Mouse (Mus musculus) spleen, adult 12 weeks (tissue): ENCODE results near the gene Col4a1.

Experiments used
- DNase-seq: peaks from one replicate; pipeline ENCODE4 v3.0.0; 2022; ENCODE audit warnings: low spot score

The Col4a1 gene

DNA sequence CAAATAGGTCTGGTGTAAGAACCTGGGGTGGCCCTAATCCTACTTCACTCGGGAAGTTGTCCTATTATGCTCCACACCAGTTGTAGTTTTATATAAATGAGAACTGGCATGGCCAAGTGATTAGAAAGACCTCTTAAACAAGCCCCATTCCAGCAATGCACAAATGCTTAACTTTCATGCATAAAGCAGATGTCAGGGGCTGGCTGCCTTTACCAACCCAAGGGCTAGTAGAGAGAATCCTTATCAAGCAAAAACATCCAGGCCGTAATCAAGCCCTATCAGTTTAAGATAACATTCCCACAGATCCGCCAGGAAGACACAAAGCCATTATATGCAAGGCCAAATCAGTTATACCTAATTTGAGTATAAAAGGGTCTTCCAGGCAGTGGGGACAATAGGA lies 46.7 kb downstream of the Col4a1 start:
- no peak for DNase-seq

DNA sequence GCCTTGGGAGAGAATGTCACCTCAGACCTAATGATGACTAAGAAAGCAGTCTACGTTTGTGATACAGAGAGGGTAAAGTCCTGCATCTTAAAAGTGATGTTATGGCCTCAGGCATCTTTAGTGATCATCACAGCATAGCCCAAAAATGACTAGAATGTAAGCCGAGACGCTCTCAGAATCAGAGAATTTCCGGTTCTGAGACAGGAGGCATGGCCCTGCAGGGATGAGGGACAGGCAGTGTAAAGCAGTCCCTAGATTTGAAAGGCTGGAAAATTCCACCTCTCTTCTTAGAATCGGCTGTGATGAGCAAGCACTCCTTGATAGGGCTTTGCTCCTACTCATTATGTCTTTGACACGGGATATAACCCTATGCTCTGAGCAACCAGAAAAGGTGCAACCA lies 48.8 kb downstream of the Col4a1 start:
- DNase-seq = no peak

DNA sequence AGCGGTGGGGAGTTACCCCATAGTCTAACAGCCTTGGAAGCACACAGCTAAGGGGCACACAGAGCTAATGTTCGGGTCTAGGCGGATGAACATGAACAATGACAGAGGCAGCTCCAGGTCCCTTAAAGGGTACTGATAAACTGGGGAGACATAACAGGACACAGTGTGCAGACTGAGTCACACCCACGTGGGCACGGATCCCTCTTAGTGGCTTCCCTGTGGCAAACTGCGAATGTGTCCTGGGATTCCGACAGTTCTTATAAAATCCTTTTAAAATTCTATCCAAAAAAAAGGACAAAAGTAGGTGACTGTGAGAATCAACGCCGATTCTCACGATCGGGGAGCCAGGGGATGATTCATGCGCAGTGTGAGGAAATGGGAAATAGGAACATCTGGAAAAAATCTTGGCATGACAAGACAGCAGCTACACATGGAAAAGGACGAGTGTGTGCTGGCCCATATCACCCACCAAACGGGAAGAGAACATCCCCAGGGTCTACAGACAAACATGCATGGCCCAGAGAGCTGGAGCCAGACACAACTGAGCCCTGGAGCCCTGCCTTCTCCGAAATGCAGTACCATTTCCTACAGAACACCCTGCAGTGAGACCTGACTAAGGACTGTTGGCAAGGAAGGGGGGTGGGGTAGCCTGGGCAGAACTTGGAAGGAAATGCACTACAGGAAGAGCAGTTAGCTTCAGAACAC lies 50.4 kb downstream of the Col4a1 start:
- no peak for DNase-seq

DNA sequence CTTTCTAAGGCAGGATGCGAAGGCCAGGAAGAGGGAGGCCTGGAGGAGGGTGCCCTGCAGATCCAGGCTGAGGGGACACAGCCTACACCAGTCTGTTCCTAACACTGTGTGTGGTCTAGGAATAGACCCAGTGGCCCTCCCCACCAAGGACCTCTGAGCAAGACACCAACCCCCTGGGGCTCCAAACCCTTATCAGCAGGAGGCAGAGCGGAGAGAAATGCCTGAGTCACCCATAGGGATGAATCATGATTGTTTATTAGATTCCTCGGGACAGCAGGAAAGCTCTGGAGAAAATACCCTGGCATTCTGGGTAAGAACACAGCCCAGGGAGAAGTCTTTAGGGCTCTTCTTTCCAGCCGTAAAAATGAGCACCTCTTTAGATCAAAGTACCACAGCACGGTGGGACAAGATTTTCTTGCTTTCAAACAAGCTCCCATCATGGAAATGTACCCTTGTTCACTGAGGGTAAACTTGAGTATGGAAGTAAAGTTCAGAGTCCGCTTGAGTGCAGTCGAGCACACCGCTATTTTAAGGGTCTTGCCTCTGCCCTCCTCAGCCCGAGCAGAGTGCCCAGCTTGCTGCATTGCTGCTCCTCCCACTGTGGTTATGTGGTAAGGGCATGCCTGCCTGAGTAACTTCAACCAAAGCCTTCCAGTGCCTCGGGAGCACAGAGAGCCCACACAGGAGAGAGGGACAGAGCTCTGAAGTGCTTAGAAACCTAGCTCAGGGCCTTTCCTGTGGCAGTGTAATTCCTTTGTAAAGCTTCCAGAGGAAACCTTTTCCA lies 52.6 kb downstream of the Col4a1 start:
- DNase-seq = no peak

DNA sequence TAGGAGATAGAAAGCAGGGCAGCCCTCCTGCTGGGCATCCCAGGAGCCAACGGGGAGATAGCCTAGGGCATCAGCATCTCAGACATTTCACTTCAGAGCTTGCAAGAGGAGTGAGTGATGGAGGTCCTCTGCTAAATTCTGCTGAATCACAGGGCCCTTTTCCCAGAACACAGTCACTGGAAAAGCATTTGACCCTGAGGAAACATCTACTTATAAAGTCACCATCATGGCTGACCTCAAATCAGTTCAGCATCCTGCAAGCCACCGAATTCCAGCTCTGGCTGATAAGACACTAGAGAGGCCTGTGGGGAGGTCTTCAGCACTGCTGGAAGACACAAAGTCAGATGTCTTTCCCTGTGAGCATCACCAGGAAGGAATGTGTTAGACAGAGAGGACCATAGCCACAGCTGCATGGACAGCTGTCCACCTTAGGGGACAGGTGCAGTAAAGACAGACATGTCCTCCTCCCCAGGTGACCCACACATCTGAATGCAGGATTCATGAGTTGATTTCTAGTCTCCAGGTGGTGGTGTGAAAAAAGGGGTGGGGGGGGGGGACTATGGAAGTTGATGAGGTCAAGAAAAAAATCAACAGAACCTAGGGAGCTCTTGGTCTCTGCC lies 54.0 kb downstream of the Col4a1 start:
- DNase-seq = no peak

DNA sequence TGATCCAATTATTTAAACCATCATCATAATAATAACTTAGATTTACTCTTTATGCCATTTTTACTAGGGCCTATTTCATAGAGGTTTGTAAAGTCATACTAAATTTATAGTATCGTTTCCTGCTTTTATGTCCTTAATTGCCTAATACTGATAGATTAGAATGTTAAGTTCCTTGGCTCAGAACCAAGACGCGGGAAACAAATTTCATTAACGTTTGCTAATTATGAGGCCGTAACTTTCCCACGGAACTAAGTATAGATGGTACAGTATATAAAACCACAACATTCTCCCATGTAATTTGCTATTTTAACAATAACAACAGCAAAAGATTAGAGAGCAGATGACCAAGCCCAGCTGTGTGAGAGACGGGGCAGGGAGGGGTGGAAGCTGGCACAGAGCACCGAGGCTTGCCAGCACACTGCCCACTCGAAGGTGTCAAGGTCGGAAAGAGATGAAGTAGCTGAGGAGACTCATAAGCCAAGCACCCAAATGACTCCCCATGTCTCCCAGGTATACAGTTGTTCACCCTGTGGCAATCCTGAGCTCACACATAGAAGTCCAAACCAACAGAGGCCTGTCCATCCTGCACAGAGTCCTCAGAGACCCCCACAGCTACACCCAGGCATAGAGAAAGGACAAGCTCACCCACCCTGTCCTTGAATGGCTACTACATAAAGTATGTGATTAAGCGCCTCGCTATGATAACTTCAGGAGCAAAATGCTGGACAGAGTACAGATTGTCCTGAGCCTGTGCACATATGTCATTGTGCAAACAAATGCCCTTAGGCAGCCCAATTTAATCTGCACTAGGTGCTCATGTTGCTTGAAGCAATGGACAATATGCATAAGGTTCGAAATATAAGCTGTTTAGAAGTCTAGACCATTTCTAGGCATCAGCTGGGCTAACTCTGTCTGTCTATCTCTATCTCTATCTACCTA lies 55.3 kb downstream of the Col4a1 start:
- no peak for DNase-seq

DNA sequence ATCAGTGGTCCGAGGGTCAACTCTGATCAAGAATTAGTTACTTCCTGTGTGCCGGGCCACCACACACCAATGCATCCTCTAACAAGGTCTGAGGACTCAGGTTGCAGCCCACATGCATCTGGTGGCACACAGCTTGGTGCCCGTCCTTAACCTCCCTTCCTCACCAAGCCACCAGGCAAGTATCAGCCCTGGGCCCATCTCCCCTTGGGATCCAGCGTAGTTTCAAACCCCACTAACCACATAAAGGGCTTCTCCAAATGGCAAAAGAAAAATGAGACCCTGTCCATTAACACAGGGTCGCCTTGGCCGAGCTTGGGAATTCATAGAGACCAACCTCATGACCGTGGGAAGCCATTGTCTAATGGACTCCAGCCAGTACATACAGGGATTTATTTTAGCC lies 56.2 kb downstream of the Col4a1 start:
- no peak for DNase-seq

DNA sequence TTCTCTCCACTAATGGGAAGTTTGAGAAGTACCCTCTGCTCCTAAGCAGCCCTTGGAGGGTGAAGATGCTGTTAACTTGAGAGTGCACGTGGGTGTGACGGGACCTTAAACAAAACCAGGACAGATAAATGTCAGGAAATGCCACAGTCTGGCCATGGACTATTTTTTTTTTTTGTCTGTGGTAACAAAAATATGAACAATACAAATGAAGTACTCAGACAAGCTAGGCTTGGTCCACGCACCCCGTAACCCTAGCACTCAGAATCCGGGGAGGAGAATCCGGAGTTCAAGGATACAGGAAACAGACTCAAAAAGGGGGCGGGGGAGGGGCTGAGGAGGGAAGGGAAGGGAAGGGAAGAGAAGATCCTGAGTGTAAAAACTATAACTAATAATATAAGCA lies 56.9 kb downstream of the Col4a1 start:
- DNase-seq = no peak

DNA sequence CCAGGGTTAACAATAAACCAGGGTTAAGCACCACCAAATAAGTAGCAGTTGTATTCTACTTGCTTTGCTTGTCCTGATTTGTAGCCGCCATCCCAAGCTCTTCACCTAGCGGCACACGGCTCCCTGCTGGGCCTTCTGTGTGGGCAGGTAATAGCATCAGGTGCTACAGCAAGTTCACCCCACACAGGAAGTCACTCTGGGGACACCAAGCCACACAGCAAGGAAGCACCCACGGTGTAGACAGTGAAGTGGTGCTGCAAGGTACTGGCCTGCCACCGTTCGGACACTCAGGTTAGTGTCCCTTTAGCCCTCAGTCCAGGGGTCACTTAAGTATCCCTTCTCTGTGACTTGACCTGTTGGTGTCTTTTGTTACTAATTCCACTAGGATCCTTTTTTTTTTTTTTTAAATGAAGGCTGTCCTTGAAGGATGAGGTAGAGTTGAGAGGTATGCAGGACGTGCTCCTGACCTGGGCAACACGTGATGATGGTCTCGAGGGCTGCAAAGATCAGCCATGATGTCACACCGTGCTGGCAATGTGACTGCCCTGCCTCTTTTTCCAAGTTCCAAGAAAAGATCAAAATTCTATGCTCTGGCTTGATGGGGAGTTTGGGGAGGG lies 57.6 kb downstream of the Col4a1 start:
- no peak for DNase-seq

DNA sequence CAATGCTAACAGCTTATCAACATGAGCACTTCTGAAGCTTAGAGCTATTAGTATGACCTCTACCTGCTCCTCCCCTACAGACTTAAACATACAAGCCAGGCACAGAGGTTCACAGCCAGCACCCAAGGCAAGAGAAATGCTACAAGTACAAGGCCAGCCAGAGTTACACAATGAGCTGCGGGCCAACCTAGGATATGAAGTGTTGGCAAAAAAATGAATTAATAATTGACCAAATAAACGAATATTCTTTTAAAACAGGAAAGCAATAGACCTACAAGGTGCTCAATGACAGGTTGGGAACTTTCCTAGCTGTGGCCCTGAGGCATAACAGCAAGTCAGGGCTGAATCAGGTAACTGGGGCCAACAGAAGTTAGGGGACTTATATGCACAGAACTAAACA lies 58.1 kb downstream of the Col4a1 start:
- DNase-seq = no peak

DNA sequence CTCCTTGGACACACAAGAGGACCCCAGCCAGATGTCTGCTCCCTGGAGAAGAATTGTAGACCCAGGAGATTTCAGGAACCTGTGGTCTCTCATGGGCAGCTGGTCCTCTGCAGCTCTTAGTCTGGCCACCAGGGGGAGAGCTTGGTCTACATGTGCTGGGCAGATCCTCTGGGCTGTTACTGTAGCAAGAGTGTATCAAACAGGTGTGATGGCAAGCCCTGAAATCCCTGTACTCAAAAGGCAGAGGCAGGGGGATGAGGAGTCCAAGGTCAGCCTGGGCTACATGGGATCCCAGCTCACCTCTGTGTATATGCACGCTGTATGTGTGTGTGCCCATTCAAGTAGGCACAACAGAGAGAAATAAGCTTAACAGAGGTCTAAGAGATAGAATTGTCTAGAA lies 59.1 kb downstream of the Col4a1 start:
- peak; percentile 15 for DNase-seq

DNA sequence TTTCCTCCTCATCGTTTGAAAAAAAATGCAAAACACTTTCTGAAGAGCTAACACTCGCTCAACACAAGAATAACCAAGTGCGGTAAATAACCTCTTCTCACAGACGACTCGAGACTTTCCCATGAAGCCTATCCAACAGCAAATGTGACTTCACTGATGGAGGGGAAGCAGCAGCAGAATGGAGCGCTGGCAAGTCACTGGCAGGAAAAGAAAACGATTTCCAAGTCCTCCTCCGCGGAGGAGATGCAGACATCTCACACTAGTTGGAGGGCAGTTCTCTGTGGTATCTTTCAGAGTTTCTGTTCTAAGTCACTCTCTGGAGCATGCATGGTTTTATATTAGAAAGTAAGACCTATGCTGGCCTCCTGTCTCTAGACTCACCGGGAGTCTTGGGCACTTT lies 59.6 kb downstream of the Col4a1 start:
- no peak for DNase-seq

DNA sequence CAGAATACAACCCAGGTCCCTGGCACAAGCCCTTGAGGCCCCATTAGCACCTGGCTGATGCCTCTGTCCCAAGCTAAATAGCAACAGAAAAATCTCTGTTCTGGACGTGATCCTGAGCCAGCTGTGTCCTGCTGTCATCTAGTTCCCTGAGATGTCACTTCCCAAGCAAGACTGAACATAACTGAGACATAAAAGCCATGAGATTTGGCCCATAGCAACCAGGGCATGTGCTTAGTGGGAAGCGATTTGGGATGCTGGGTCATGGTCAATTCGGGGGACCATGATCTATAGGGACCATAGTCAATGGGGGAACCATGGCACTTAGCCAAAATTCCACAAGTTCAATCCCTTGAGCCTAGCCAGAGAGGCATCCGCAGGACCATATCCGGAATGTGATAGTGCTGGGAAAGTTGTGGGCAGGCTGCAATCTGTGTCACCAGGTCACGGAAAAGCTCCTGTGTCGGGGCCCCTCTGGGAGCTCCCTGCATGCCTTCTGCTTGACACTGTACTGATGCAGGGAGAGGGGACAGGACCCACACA lies 60.3 kb downstream of the Col4a1 start:
- no peak for DNase-seq

DNA sequence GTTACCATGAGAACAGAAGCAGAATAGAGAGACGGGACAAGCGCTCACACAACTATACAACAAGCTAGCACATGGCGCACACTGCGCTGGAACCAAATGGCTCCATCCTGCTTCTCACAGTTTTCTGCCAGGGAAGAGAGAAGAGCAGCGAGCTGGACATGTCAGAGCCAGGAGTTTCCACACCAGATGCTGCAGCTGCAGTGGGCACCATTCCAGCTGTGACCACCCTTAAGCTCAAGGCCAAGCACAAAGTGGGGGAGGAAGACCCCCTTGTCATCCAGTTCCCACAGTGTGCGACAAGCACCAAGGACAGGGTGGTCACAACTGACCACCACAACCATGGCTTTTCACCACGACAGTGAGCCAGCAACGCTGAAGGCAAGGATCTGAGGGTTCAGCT lies 62.5 kb downstream of the Col4a1 start:
- no peak for DNase-seq

DNA sequence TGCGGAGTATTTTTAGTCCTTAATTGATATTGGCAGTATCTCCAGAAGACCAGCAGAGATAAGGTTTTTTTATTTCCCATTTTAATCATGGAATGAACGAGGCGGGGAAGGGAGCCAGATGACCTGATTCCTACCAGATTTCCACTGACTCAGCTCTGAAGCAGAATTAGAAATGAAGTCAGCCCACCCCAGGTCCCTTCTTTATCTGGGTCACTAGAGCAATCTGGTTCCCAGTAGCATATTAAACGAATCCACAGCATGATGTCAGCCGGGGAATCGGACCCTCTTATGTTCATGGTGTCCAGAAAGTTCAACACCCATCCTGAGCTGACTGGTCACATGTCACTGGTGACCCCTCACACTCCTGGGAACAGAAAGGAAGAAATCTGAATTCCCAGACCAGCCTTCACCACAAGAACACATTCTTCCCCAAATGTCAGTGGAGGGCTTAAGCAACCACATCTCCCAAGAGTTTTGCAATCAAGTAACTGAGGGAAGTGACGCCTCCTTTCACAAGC lies 63.0 kb downstream of the Col4a1 start:
- no peak for DNase-seq

DNA sequence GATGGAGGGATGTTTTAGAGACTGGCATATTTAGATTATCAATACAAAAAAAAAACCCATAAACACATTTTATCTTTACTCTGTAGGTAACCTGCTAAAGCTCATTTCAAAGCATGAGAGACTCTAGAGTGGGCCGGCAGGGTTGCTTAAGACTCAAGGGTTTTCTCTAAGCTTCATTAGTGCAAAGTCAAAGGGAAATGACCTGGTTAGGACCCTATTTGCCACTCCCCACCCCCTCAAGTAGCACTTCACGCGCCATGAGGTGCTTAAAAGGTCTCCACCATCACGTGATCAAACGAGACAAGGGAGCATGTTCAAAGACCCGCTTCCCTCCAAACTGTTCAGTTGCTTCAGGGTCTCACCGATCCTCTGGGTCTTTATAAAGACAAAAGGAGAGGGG lies 63.9 kb downstream of the Col4a1 start:
- no peak for DNase-seq

DNA sequence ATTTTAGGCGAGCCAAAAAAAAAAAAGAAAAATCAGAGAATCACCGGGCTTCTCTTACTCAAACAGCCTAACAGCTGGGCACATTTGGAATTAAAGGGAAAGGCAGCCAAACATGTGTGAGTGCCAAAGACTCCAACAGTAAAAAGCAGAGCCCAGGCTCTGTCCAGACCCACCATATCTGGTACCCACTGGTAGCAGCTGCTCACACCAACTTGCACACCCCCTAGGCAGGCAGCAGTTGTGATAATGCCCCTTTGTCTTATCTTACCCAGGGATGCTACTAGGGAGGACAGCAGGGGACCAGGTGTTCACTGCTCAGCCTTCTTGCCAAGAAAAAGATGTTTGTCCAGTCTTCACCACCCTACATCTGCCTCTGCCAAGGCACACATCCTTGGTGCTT lies 71.1 kb downstream of the Col4a1 start:
- DNase-seq = no peak

DNA sequence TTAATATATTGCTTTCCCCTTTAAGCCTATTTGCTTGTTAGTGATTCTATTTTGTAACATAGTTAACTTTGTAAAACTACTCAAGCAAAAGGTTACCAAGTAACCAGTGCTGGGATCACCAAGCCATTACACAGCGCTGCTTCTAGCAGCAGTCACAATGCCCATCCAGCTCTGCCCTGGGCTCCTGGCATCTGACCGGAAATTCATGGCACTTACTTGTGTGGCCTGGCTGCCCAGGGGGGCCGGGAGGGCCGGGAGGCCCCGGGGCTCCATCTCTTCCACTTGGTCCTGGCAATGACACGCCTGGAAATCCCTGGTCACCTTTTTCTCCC lies 77.8 kb downstream of the Col4a1 start:
- no peak for DNase-seq

DNA sequence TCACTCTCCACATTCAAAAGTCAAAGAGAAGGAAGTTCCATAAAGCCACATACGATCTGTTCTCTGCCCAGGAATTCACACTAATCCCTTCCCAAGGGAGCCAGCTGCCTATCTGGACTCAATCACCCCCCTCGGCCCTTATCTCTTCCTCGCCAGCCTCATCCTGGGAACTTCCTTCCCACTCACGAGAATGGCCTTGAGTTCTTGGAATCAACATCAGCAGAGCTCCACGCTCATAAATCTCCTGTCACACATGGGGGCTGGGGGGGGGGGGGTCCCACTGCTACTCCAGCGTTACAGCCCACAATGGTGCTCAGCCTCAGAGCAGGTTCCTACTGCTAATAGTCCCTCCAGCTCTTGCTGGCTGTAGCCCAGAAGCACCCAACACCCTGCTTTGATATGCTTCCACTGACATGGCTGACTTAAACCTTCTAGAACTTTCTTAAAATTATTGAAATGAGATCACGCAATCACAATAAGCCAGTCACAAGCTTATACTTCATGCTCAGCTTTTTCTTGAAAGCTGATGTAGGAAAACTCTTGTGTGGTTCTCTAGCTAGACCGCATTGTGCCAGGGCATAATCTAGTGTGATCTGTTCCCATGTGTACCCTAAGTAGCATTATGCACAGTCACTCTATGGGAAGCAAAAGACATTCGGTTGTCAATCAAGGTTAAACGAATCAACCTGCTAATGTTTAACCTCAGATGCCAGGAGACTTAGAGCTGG lies 78.3 kb downstream of the Col4a1 start:
- no peak for DNase-seq

DNA sequence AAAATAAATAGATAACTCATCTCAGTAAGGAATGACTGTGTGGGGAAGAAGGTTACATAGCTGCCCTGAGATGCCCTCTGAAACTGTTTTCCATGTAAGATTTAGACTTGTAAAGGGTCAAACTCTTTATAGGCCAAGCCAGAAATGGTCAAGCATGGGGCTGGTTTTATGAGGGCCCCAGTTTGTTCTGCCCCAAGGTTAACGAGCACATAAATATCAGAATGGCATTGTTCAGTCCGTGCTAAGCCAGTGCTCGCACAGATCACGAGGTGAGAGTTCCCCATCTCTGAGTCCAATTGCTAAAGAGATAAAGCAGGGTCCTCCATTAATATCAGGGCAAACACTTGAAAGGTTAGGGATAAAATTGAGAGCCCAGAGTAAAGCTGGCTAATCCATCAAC lies 79.6 kb downstream of the Col4a1 start:
- DNase-seq = no peak

DNA sequence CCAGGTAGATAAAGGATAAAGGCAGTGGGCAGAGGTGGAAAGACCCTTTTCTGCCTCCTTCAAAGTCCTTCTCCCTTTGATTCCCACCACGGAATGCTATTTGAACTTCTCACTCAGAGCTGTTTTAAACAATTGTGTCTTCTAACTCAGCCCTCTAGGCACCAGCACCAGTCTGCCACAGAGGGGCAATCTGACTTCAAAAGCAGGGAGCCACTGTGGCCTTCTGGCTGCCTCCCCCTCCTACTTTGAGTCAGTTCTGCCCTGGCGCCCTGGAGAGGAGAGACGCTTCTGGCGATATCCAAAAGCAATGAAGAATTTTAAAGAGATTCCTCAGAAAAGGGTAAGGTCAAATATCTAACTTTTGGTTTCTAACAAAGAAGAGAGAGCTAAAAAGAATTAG lies 82.3 kb downstream of the Col4a1 start:
- DNase-seq = no peak
